Mouse (Mus musculus) brain, embryonic 18.5 days (tissue): ENCODE measurements around the gene Gm10024.
"Not testable (repeated sequence)": the region's sequence is repeated elsewhere in the genome, so short reads cannot be mapped to it uniquely, and the experiment has no call there.

Experiments
- DNase-seq: peaks from one replicate; pipeline ENCODE4 v3.0.0-alpha.2; 2012; ENCODE audit warnings: low read depth, low spot score

The Gm10024 gene

DNA sequence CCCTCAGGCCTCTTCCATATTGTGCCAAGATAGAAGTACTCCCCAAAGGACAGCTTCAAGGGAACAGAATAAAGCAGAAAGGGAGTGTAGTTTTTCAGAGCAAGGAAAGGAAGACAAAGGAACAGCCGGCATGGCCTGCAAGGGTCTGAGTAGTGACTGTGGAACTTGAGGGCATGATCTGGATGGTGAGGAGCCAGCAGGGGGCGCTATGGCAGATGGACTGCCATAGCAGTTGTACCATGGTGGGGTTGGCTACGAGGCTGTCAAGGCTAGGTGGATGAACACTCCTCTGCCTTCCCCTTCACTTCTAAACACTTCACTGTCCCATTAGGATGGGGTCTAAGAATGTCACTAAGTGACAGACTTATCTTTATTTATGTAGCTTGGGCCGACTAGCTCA is 18.0 kb downstream of the Gm10024 start:
- DNase-seq = no peak

DNA sequence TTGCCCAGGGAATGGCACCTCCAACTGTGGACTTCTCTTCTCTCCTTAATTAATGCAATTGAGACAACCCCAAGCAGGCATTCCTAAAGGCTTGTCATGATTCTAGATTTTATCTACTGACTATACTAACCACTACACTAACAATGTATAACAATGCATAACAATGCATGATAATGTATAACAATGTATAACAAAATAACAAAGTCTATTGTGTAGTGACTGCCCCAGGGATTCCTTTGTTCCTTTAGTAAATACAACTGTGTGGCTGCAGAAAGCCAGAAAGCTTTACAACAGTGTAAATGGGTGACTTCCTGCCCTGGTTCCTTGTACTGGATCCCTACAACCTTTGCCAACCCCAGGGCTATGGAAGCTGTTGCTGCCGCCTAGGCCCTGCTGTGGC is 24.7 kb downstream of the Gm10024 start:
- no peak for DNase-seq

DNA sequence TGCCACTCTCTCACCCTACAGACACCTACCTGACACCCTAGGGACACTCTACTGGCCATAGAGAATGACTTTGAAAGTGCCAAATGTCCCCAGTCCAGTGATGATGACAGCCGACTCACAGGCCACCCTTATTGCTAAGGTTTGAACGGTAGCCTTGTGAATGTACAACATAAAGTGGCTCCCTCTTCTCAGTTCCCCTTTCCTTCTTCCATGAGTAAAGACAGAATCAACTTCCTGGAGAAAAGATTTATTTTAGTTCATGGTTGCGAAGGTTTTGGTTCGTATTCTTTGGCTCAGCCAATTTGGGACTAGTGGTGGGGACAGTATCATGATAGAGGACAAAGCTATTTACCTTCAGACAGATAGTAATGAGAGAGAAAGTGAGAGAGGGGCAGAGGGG is 27.7 kb downstream of the Gm10024 start:
- DNase-seq = no peak

DNA sequence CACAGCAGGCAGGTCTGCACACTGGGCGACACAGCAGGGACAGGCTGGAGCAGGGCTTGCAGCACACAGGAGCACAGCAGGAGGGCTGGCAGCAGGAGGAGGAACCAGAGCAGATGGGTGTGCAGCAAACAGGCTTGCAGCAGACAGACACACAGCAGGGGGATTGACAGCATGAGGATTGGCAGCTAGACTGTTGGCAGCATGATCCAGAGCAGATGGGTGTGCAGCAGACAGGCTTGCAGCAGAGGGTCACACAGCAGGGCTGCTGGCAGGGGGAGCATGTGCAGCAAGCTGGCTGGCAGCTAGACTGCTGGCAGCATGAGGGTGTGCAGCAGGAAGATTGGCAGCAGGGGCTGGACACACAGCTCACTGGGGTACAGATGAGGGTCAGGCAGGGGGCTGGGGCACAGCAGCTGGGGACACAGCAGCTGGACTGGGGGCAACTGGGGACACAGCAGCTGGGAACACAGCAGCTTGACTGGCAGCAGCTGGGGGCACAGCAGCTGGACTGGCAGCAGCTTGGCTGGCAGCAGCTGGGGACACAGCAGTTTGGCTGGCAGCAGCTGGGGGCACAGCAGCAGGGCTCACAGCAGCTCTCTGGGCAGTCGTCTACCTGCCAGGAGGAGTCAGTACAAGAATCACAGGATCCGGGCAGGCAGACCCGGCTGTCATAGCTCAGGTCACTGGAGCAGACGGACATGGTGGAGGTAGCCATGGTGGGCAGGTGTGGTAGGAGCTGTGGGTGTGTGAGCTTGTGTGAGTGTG is 30.8 kb downstream of the Gm10024 start, which contains the start of gene Gm18596:
TSS of gene Gm18596 (minus strand) at position 715 of the 765 bp plus-strand sequence.
- not testable (repeated sequence) for DNase-seq

DNA sequence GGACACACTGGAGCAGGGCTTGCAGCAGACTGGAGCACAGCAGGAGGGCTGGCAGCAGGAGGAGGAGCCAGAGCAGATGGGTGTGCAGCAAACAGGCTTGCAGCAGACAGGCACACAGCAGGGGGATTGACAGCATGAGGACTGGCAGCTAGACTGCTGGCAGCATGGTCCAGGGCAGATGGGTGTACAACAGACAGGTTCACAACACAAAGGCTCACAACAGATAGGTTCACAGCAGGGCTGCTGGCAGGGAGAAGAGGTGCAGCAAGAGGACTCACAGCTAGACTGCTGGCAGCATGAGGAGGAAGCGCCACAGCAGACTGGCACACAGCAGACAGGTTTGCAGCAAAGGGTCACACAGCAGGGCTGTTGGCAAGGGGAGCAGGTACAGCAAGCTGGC is 39.4 kb downstream of the Gm10024 start:
- DNase-seq = not testable (repeated sequence)

DNA sequence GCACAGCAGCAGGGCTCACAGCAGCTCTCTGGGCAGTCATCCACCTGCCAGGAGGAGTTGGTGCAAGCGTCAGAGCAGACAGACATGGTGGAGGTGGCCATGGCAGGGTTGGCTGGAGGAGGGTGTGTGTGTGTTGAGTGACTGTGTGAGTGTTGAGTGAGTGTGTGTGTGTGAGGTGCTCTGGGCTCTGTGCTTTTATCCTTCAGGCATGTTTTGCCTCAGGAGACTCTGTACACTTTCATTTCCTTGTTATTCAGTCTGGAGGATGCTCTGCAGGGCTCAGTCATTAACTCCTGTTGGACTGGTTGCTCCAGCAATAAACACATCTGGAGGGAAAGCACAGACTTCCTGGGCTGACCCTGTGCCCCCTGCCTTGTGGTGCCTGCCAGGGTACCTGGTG is 40.0 kb downstream of the Gm10024 start, which contains the start of gene Gm9736:
TSS of gene Gm9736 (minus strand) at position 101 of the 400 bp plus-strand sequence.
- not testable (repeated sequence) for DNase-seq

DNA sequence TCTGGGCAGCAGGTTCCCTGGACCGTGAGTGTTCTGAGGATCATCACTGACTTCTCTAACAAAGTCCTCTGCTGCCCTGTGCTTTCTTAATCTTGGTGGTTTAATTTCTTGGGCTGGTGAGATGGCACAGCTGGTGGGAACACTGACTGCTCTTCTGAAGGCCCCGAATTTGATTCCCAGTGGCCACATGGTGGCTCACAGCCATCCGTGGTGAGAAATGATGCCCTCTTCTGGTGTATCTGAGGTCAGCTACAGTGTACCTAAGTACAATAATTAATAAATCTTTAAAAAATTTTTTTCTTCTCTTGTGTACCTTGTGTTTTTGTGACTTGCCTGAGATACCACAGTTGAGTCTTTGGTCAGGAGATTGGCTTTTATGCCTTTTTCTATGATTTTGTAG is 41.1 kb downstream of the Gm10024 start:
- not testable (repeated sequence) for DNase-seq

DNA sequence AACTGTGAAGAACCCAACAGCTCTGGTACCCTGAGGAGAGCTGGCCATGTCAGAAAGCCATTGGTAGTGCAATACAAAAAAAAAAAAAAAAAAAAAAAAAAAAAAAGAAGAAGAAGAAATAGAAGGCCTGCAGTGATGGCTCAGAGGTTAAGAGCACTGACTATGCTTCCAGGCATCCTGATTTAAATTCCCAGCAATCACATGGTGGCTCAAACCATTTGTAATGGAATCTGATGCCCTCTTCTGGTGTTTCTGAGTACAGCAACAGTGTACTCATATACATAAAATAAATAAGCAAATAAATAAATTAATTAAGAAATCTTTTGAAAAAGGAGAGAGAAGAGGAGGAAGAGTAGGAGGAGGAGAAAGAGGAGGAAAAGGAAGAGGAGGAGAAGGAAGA is 42.2 kb downstream of the Gm10024 start:
- DNase-seq = no peak

DNA sequence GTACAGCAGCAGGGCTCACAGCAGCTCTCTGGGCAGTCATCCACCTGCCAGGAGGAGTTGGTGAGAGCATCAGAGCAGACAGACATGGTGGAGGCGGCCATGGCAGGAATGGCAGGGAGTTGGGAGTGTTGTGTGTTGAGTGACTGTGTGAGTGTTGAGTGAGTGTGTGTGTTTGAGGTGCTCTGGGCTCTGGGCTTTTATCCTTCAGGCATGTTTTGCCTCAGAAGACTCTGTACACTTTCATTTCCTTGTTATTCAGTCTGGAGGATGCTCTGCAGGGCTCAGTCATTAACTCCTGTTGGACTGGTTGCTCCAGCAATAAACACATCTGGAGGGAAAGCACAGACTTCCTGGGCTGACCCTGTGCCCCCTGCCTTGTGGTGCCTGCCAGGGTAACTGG is 48.3 kb downstream of the Gm10024 start, which contains the start of gene Gm3233:
TSS of gene Gm3233 (minus strand) at position 101 of the 400 bp plus-strand sequence.
- DNase-seq = not testable (repeated sequence)
